Mouse (Mus musculus) lung, embryonic 14.5 days (tissue): ENCODE measurements around the gene Zmiz1. TPM values are rescaled to one million over a fixed set of nuclear protein-coding genes. Genes with fewer than 3 reads are reported as not detected.

Experiments used
- ATAC-seq: fragments of 200-750 bp; cut with Nextera tagmentation; 2 replicates; pipeline ENCODE4 v1.8.0; 2017; ENCODE audit warnings: mild to moderate bottlenecking, moderate TSS enrichment, moderate library complexity; ENCODE audit not compliant: insufficient read depth
- DNase-seq: peaks from one replicate; pipeline ENCODE4 v3.0.0-alpha.2; 2015
- H3K27ac ChIP-seq: fragments of 300-500 bp; sonication (generic); 2 replicates; pipeline ENCODE4 v1.5.1; 2014; ENCODE audit warnings: low read depth, mild to moderate bottlenecking, moderate library complexity
- H3K27me3 ChIP-seq: fragments of 300-500 bp; sonication (generic); 2 replicates; pipeline ENCODE4 v1.6.1; 2014; ENCODE audit warnings: low read length, control low read depth; ENCODE audit not compliant: insufficient read depth
- H3K36me3 ChIP-seq: fragments of 300-500 bp; sonication (generic); 2 replicates; pipeline ENCODE4 v1.6.1; 2014; ENCODE audit warnings: control low read depth; ENCODE audit not compliant: insufficient read depth
- H3K4me1 ChIP-seq: fragments of 300-500 bp; sonication (generic); 2 replicates; pipeline ENCODE4 v1.6.1; 2014; ENCODE audit warnings: antibody characterized with exemption, control low read depth; ENCODE audit not compliant: insufficient read depth
- H3K4me2 ChIP-seq: fragments of 300-500 bp; sonication (generic); 2 replicates; pipeline ENCODE4 v1.6.1; 2014; ENCODE audit warnings: mild to moderate bottlenecking
- H3K4me3 ChIP-seq: fragments of 300-500 bp; sonication (generic); 2 replicates; pipeline ENCODE4 v1.5.1; 2014; ENCODE audit warnings: low read depth, low read length
- H3K9ac ChIP-seq: fragments of 300-500 bp; sonication (generic); 2 replicates; pipeline ENCODE4 v1.6.1; 2014
- H3K9me3 ChIP-seq: fragments of 300-500 bp; sonication (generic); 2 replicates; pipeline ENCODE4 v1.6.1; 2016; ENCODE audit warnings: low read depth, low read length, control low read depth
- CTCF ChIP-seq: IDR thresholded peaks from 2 replicates; pipeline ENCODE4 v1.5.1; 2016; ENCODE audit warnings: antibody characterized with exemption, low read depth
- WGBS: fragments of 180-500 bp; shearing (Covaris S2); extraction: QIAGEN DNeasy Blood & Tissue Kit; methylation state at CpG from one replicate; pipeline ENCODE4 v1.1.7; 2014; 5-methylcytosine and 5-hydroxymethylcytosine counted together
- polyA plus RNA-seq: library from polyadenylated mRNA; unstranded; fragments of >200 nt; fragmentation: Nextera tagmentation; extraction: Ambion mirVana; gene quantifications from 2 replicates; pipeline ENCODE4 v1.2.1, GENCODE M21; 2014

The Zmiz1 gene
- polyA plus RNA-seq, 1 experiment from 2014 or later: 33.5 TPM

GRCm38 (mm10) chr14:25651131-25651530 is 192.1 kb downstream of the Zmiz1 start:
- WGBS: 89% methylated on average over 4 of the region's 4 CpGs
- no peak for TF ChIP-seq CTCF
- Histone ChIP-seq H3K27ac (no peak overlapping the region), H3K36me3 (peaks cover 98% of the 10 kb centered on the region), H3K9me3 (no peaks in the 10 kb centered on the region), H3K4me1 (no peaks in the 10 kb centered on the region), H3K27me3 (no peaks in the 10 kb centered on the region), H3K4me3 (no peak overlapping the region), H3K4me2 (no peak overlapping the region), H3K9ac (no peak overlapping the region)
- DNase-seq (no peak), ATAC-seq (no peak)

GRCm38 (mm10) chr14:25651905-25652304 is 192.9 kb downstream of the Zmiz1 start:
- Histone ChIP-seq H3K4me2 (no peak overlapping the region), H3K4me1 (no peaks in the 10 kb centered on the region), H3K36me3 (peaks cover 99% of the 10 kb centered on the region), H3K27me3 (no peaks in the 10 kb centered on the region), H3K4me3 (no peak overlapping the region), H3K27ac (no peak overlapping the region), H3K9me3 (no peaks in the 10 kb centered on the region), H3K9ac (no peak overlapping the region)
- ATAC-seq (no peak), DNase-seq (no peak)
- WGBS: 84% methylated on average over 9 of the region's 9 CpGs
- no peak for TF ChIP-seq CTCF

GRCm38 (mm10) chr14:25654401-25655197 is 195.6 kb downstream of the Zmiz1 start:
- WGBS: 83% methylated on average over 14 of the region's 14 CpGs
- Histone ChIP-seq H3K9ac (no peak overlapping the region), H3K4me2 (no peak overlapping the region), H3K4me1 (no peaks in the 10 kb centered on the region), H3K27ac (no peak overlapping the region), H3K36me3 (peaks cover 99% of the 10 kb centered on the region), H3K9me3 (no peaks in the 10 kb centered on the region), H3K4me3 (no peak overlapping the region), H3K27me3 (no peaks in the 10 kb centered on the region)
- DNase-seq (no peak), ATAC-seq (no peak)
- no peak for TF ChIP-seq CTCF

DNA sequence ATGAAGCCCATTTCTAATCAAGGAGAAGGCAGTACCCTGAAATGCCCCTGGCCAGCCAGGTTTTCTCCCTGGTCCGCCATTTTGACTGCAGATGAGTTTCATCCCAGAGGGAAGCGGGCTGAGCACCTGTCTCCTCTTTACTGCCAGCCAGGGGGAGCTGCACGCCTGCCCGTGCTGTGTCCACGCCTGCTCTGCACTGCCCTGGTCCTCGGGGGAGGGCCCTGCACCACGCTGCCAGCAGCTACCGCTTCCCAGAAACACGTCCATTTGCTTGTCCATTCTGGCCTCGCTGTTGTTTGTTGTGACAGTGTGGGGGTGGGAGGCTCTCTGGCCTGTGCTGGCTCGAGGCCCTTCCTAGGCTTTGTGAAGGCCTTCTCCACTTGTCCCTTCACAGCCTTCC is 201.7 kb downstream of the Zmiz1 start:
- DNase-seq (peak; percentile 14), ATAC-seq (peak; percentile 26; the same call in 1 of the 2 replicates)
- Histone ChIP-seq H3K36me3 (peaks cover 97% of the 10 kb centered on the region), H3K27me3 (no peaks in the 10 kb centered on the region), H3K4me1 (no peaks in the 10 kb centered on the region), H3K9ac (no peak overlapping the region), H3K9me3 (no peaks in the 10 kb centered on the region), H3K4me3 (no peak overlapping the region), H3K27ac (no peak overlapping the region), H3K4me2 (no peak overlapping the region)
- peak; percentile 48 for TF ChIP-seq CTCF
- 44% methylated on average over 11 of the region's 11 CpGs for WGBS

DNA sequence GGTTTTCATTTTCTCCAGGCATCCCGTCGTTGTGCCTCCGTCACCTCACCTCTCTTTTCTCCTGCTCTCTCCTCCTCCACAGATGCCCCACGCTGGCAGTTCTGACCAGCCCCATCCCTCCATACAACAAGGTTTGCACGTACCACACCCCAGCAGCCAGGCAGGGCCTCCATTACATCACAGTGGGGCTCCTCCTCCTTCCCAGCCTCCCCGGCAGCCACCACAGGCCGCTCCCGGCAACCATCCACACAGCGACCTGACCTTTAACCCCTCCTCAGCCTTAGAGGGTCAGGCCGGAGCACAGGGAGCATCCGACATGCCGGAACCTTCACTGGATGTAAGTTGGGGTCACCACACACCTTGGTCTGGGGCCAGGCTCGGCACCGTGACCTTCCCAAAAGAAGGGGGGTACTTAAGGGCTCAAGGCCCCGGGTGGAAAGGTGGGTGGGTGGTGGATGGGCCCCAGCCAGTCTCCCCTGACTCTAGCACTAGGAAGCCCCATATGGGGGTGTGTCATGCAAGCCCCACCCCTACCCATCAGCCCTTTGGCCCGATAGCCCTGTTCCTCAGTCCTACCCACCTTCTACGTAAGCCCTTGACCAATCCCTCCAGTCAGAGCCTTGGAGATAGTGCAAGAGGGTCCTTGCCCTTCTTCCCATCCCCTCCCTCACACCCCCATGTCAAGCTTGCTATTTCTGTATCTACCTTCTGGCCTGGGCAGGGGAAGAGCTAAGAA is 202.4 kb downstream of the Zmiz1 start:
- H3K9me3 ChIP-seq: no peaks in the 10 kb centered on the region
- DNase-seq (no peak), ATAC-seq (no peak)
- no peak overlapping the region for H3K27ac ChIP-seq
- H3K4me3 ChIP-seq: no peak overlapping the region
- H3K9ac ChIP-seq: no peak overlapping the region
- H3K27me3 ChIP-seq: no peaks in the 10 kb centered on the region
- peaks cover 97% of the 10 kb centered on the region for H3K36me3 ChIP-seq
- no peaks in the 10 kb centered on the region for H3K4me1 ChIP-seq
- no peak for TF ChIP-seq CTCF
- H3K4me2 ChIP-seq: no peak overlapping the region
- WGBS: 68% methylated on average over 17 of the region's 17 CpGs

- TF ChIP-seq CTCF: no peak
- Histone ChIP-seq H3K36me3 (peaks cover 76% of the 10 kb centered on the region), H3K27me3 (no peaks in the 10 kb centered on the region), H3K4me1 (no peaks in the 10 kb centered on the region), H3K27ac (no peak overlapping the region), H3K4me3 (no peak overlapping the region), H3K9me3 (no peaks in the 10 kb centered on the region), H3K4me2 (no peak overlapping the region), H3K9ac (no peak overlapping the region)
- 77% methylated on average over 7 of the region's 7 CpGs for WGBS
- DNase-seq (no peak), ATAC-seq (no peak)
These were observed 204.8 kb downstream of the Zmiz1 start for GRCm38 (mm10) chr14:25663649-25664309.

DNA sequence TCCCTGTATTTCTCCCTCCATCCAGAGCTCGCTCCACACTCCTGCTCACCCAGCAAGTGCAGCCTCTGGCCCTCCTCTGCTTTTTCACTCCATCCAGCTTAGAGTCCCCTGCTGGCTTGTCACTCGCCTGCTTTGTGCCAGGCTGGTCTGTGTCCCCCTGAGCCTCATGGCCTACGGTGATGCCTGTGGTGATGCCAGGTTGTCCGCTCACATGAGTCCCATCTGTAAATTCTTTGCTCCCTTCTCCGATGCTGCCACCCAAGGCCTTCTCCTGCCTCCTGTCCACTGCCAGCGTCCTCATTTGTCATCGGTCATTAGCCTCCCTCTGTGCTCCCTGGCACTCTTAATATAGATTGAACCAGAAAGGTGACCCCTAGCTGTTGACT is 205.3 kb downstream of the Zmiz1 start:
- ATAC-seq: no peak
- Histone ChIP-seq H3K4me1 (no peaks in the 10 kb centered on the region), H3K27me3 (no peaks in the 10 kb centered on the region), H3K36me3 (peaks cover 74% of the 10 kb centered on the region), H3K4me2 (no peak overlapping the region), H3K9ac (no peak overlapping the region), H3K9me3 (no peaks in the 10 kb centered on the region), H3K4me3 (no peak overlapping the region), H3K27ac (no peak overlapping the region)
- DNase-seq: no peak
- WGBS: 81% methylated on average over 7 of the region's 7 CpGs
- TF ChIP-seq CTCF: no peak
